Mouse (Mus musculus): ENCODE results near the gene Gm17657. TPM values are rescaled to one million over a fixed set of nuclear protein-coding genes. Genes with fewer than 3 reads are reported as not detected.

The Gm17657 gene
- polyA plus RNA-seq, 1 experiment from 2014 or later: not detected

DNA sequence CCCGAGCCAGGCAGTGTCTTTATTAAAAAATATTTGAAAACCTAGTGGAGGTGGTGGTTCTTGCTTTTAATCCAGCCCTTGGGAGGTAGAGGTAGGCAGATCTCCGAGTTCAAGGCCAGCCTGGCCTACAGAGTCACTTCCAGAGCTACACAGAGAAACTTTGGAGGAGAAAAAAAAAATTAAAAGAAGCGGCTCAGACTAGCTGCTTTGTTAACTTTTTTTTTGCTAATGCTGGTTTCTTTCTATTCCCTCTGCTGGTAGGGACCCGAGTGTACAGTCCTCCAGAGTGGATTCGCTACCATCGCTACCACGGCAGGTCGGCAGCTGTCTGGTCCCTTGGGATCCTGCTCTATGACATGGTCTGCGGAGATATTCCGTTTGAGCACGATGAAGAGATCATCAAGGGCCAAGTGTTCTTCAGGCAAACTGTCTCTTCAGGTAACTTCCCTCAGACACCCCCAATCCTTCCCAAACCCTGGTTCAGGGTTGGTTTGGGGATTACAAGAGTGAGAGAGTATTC lies 55.9 kb downstream of the Gm17657 start:
- H3K27me3 ChIP-seq: no peaks in the 10 kb centered on the region
- DNase-seq (ENCODE audit: low read depth, low spot score) (no peak), ATAC-seq (no peak)
- ChIA-PET POLR2A (no interaction called here), CTCF (interaction anchor here (0.9 to 3.1 kb wide), 7 partner anchors 35 to 121 kb away, joined by 3 to 15 read pairs (median 3); no protein-coding TSS in a partner anchor)
- TF ChIP-seq CTCF (IDR thresholded peaks at IDR 0.05): no peak
- in situ Hi-C loops (cut with MboI; ENCODE audit: low pct_unique_long_range_greater_than_20kb): loop anchor here (5.0 kb wide), 2 partner anchors 36 to 96 kb away; no protein-coding TSS in a partner anchor

- no peak for ATAC-seq
- POLR2A ChIA-PET: interaction anchor here (0.6 to 1.6 kb wide), 6 partner anchors 18 to 118 kb away, joined by 3 to 9 read pairs (median 4); no protein-coding TSS in a partner anchor
- CTCF ChIA-PET: interaction anchor here (0.7 to 3.1 kb wide), 10 partner anchors 25 to 120 kb away, joined by 3 to 15 read pairs (median 3); no protein-coding TSS in a partner anchor
- no peaks in the 10 kb centered on the region for H3K27me3 ChIP-seq
- in situ Hi-C loops (cut with MboI; ENCODE audit: low pct_unique_long_range_greater_than_20kb): loop anchor here (5.0 kb wide), 2 partner anchors 35 to 95 kb away; no protein-coding TSS in a partner anchor
- DNase-seq (ENCODE audit: low read depth, low spot score): peak; percentile 68
- no peak for TF ChIP-seq CTCF (IDR thresholded peaks at IDR 0.05)
Observed at GRCm38 (mm10) chr17:29492269-29493191, 56.9 kb downstream of the Gm17657 start.

DNA sequence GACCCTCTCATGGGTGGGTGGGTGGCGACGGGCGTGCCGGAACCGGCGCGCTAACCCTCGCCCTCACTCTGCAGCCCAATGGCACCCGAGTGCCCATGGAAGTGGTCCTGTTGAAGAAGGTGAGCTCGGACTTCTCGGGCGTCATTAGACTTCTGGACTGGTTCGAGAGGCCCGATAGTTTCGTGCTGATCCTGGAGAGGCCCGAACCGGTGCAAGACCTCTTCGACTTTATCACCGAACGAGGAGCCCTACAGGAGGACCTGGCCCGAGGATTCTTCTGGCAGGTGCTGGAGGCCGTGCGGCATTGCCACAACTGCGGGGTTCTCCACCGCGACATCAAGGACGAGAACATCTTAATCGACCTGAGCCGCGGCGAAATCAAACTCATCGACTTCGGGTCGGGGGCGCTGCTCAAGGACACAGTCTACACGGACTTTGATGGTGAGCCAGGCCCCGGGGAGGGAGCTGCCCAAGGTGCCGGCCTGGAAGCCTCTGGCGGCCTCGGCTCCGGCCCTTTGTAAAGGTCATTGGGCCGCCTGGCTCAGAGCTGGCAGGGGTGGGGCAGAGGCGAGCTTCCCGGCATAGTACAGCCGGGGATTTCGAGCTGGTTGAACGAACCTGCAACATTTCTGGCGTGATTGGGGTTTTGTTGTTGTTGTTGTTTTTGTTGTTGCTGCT lies 57.7 kb downstream of the Gm17657 start:
- ChIA-PET CTCF (interaction anchor here (0.8 to 3.1 kb wide), 5 partner anchors 33 to 111 kb away, joined by 3 to 15 read pairs (median 8); no protein-coding TSS in a partner anchor), POLR2A (interaction anchor here (0.6 to 1.6 kb wide), 7 partner anchors 19 to 95 kb away, joined by 3 to 9 read pairs (median 4); no protein-coding TSS in a partner anchor)
- TF ChIP-seq CTCF (IDR thresholded peaks at IDR 0.05): no peak
- DNase-seq (ENCODE audit: low read depth, low spot score) (no peak), ATAC-seq (no peak)
- H3K27me3 ChIP-seq: no peaks in the 10 kb centered on the region
- in situ Hi-C loops (cut with MboI; ENCODE audit: low pct_unique_long_range_greater_than_20kb): loop anchor here (5.0 kb wide), 2 partner anchors 34 to 94 kb away; no protein-coding TSS in a partner anchor

DNA sequence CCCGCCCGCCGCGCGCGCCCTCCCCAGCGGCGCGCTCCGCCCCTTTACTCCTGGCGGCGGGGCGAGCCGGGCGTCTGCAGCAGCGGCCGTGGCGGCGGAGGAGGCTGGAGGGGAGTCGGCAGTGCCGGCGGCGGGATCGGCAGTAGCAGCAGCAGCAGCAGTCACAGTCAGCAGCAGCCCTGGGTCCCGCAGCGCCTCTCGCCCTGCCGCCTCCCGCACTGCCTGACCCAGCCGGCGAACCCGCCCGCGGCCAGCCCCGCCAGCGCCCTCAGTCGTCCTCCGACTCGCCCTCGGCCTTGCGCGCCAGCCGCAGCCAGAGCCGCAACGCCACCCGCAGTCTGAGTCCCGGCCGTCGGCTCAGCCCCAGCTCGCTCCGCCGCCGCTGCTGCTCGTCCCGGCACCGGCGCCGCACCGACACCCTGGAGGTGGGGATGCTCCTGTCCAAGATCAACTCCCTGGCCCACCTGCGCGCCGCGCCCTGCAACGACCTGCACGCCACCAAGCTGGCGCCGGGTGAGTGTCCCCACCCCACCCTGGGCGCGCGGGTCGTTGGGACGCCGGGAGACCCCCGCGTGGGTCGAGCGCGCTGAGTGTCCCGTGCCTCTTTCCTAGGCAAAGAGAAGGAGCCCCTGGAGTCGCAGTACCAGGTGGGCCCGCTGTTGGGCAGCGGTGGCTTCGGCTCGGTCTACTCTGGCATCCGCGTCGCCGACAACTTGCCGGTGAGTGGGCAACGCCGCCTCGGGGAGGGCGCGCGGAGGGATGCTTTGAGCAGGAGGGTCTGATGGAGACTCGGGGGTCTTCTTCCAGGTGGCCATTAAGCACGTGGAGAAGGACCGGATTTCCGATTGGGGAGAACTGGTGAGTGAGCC lies 58.5 kb downstream of the Gm17657 start, which contains the start of gene Pim1:
TSS of gene Pim1 (plus strand) at position 41 of the 869 bp plus-strand sequence.
- ChIA-PET POLR2A (interaction anchor here (1.3 to 1.6 kb wide), 4 partner anchors 29 to 94 kb away, joined by 3 to 9 read pairs (median 4); no protein-coding TSS in a partner anchor), CTCF (interaction anchor here (1.2 to 3.1 kb wide), 4 partner anchors 32 to 95 kb away, joined by 3 to 15 read pairs (median 10); no protein-coding TSS in a partner anchor)
- peak; percentile 63 for ATAC-seq
- TF ChIP-seq CTCF (IDR thresholded peaks at IDR 0.05): no peak
- H3K27me3 ChIP-seq: no peaks in the 10 kb centered on the region
- in situ Hi-C loops (cut with MboI; ENCODE audit: low pct_unique_long_range_greater_than_20kb): loop anchor here (5.0 kb wide), 2 partner anchors 34 to 94 kb away; no protein-coding TSS in a partner anchor
- no peak for DNase-seq (ENCODE audit: low read depth, low spot score)

DNA sequence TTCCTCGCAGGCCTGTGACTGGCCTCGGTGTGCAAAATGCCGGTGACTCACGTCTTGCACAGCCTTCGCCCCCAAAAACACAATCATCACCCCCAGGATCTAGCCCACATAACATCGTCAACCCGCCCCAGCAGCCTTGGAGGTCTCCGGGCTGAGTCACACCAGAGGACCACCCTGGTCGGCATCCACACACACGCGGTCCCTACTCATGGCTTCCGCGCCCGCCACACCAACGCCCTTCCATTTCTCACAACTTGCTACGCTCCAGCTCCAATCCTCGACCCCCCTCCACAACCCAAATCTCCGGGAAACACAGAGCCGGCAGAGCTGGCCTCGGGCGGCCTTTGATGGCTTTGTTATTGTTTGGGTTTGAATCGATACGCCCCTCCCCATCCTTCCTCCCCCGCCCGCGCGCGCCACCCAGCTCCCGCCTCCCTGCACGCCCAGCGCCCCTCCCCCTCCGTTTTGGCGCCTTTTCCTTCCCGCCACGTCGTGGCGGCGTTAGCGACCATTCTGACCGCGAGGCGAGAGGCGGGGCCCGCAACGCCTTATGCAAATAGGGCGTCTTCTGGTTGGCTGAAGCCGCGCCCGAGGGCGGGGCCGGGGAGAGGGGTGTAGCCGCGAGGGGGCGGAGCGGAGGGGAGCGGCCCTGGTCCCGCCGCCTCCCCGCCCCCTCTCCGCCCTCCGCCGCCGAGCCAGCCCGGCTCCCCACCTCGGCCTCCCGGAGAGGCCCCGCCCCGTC lies 59.3 kb downstream of the Gm17657 start:
- ATAC-seq (peak; percentile 66), DNase-seq (ENCODE audit: low read depth, low spot score) (peak; percentile 92)
- ChIA-PET CTCF (interaction anchor here (1.2 kb wide), 1 partner anchor 94 kb away, joined by 3 read pairs; no protein-coding TSS in a partner anchor), POLR2A (no interaction called here)
- no peak for TF ChIP-seq CTCF (IDR thresholded peaks at IDR 0.05)
- H3K27me3 ChIP-seq: no peaks in the 10 kb centered on the region
- in situ Hi-C loops (cut with MboI; ENCODE audit: low pct_unique_long_range_greater_than_20kb): loop anchor here (5.0 kb wide), 3 partner anchors 33 to 93 kb away; no protein-coding TSS in a partner anchor

- ChIA-PET POLR2A (no interaction called here), CTCF (interaction anchor here (1.2 to 1.3 kb wide), 2 partner anchors 12 to 93 kb away, joined by 3 read pairs; no protein-coding TSS in a partner anchor)
- no peak for ATAC-seq
- in situ Hi-C loops (cut with MboI; ENCODE audit: low pct_unique_long_range_greater_than_20kb): loop anchor here (5.0 kb wide), 1 partner anchor 52 kb away; no protein-coding TSS in a partner anchor
- no peak for TF ChIP-seq CTCF (IDR thresholded peaks at IDR 0.05)
- no peak for DNase-seq (ENCODE audit: low read depth, low spot score)
- no peaks in the 10 kb centered on the region for H3K27me3 ChIP-seq
Observed at GRCm38 (mm10) chr17:29488978-29489970, 60.2 kb downstream of the Gm17657 start.

GRCm38 (mm10) chr17:29488257-29488977 lies 61.0 kb downstream of the Gm17657 start:
- TF ChIP-seq CTCF (IDR thresholded peaks at IDR 0.05): no peak
- DNase-seq (ENCODE audit: low read depth, low spot score): no peak
- H3K27me3 ChIP-seq: no peaks in the 10 kb centered on the region
- no peak for ATAC-seq
- ChIA-PET CTCF (interaction anchor here (1.1 to 1.3 kb wide), 3 partner anchors 11 to 51 kb away, joined by 3 to 4 read pairs (median 3); no protein-coding TSS in a partner anchor), POLR2A (no interaction called here)
- in situ Hi-C loops (cut with MboI; ENCODE audit: low pct_unique_long_range_greater_than_20kb): loop anchor here (5.0 kb wide), 1 partner anchor 51 kb away; no protein-coding TSS in a partner anchor
